20 mouse cellular contexts compared by ENCODE assay signal in the genomic region with DNA sequence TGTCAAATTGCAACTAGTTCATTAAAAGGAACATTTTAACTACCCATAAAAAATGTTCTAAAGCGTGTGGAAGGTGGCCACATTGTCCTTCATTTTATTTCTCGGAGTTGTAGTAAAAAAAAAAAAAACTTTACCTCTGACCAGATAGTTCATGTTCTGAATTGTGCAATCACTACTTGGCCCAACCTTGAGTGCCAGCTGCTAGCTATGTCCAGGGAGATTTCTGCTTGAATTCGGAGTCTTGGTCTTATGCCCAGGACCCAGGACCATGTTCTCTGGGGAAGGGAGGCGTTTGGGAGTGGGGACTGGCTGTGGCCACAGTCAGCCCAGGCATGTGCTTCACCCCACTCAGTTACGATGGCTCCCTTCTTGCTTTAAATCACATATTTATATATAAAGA. TPM values are rescaled to one million over a fixed set of nuclear protein-coding genes. Genes with fewer than 3 reads are reported as not detected.
DNase-seq lines count a peak whose midpoint lies in the region; TF ChIP-seq lines count a peak whose summit lies in the region.
"Had no signal": no experiment of that assay in that cellular context is flagged by ENCODE, and none has a peak within 500 bp of the region (broad histone marks: within the 10 kb centered on the region; RNA-seq: fewer than 3 reads in every experiment).

No protein-coding gene starts in this region.

- peak; percentile 55 for DNase-seq in adrenal gland, adult 2 months
- no peak for DNase-seq in adrenal gland, postnatal 25 days
- peak; percentile 20 to 45 for DNase-seq in kidney, postnatal 36 days
- DNase-seq in kidney, postnatal 4 days = no peak
- no peak for DNase-seq in ES-E14 (ENCODE audit: low read depth, low spot score)
- no peak for DNase-seq in Muller cell, postnatal 12 days (ENCODE audit: inconsistent ontology term)
- DNase-seq: B cell, adult 2 months; cerebellum, adult 18-20 months; layer of hippocampus, postnatal 36 days; lung, adult 18-20 months; lung, postnatal 36 days; right cerebral cortex, postnatal 25 days had no signal

- no peak overlapping the region for H3K4me2 ChIP-seq in myocyte (ENCODE audit: low read depth)
- H3K4me2 ChIP-seq: heart, embryonic 13.5 days; hindbrain, embryonic 13.5 days; kidney, embryonic 15.5 days; liver, embryonic 11.5 days; stomach, embryonic 15.5 days had no signal

- no peak overlapping the region for H3ac ChIP-seq in myocyte (ENCODE audit: control insufficient read depth, insufficient read length)

- H3K27ac ChIP-seq in ES-E14 (ENCODE audit: insufficient read depth, low read depth, low read length, poor library complexity, severe bottlenecking) = no peak overlapping the region
- H3K27ac ChIP-seq: heart, embryonic 13.5 days; hindbrain, embryonic 13.5 days; kidney, embryonic 15.5 days; layer of hippocampus, adult 2 months; stomach, embryonic 15.5 days had no signal

- peaks cover 8 to 11% of the 10 kb centered on the region in 2 experiments for H3K4me1 ChIP-seq in ES-E14 (ENCODE audit: control insufficient read depth in 2 of 2, insufficient read depth in 2 of 2, low read length in 2 of 2, poor library complexity in 1 of 2)
- H3K4me1 ChIP-seq: hindbrain, embryonic 13.5 days had no signal

- H3K9me3 ChIP-seq in ES-E14 (ENCODE audit: control insufficient read depth, insufficient read depth, low read depth, low read length) = no peaks in the 10 kb centered on the region
- H3K9me3 ChIP-seq: heart, embryonic 13.5 days; hindbrain, embryonic 13.5 days; kidney, embryonic 15.5 days; stomach, embryonic 15.5 days had no signal

- H3K27me3 ChIP-seq in myocyte (ENCODE audit: control insufficient read depth, insufficient read depth, insufficient read length) = no peaks in the 10 kb centered on the region
- H3K27me3 ChIP-seq: heart, embryonic 13.5 days; hindbrain, embryonic 13.5 days; kidney, embryonic 15.5 days; Patski; stomach, embryonic 15.5 days had no signal

- no peak for TF ChIP-seq POLR2A in myocyte (IDR thresholded peaks at IDR 0.05; ENCODE audit: insufficient read length, low read depth)

- H3K4me3 ChIP-seq in ES-E14 (ENCODE audit: insufficient read depth in 1 of 2, low read depth in 1 of 2, low read length in 2 of 2, poor library complexity in 1 of 2, severe bottlenecking in 1 of 2) (no peak overlapping the region), myocyte (no peak overlapping the region)
- H3K4me3 ChIP-seq: heart, embryonic 13.5 days; hindbrain, embryonic 13.5 days; kidney, embryonic 15.5 days; layer of hippocampus, adult 2 months; stomach, embryonic 15.5 days had no signal

- H3K36me3 ChIP-seq in ES-E14 (ENCODE audit: control insufficient read depth, insufficient read depth, low read length, poor library complexity, severe bottlenecking) (no peaks in the 10 kb centered on the region), myocyte (ENCODE audit: control insufficient read depth, insufficient read depth) (no peaks in the 10 kb centered on the region)
- H3K36me3 ChIP-seq: heart, embryonic 13.5 days; hindbrain, embryonic 13.5 days; kidney, embryonic 15.5 days; stomach, embryonic 15.5 days had no signal

- no peak overlapping the region for H3K9ac ChIP-seq in ES-E14 (ENCODE audit: insufficient read depth, low read depth, low read length, poor library complexity, severe bottlenecking)
- H3K9ac ChIP-seq: heart, embryonic 13.5 days; hindbrain, embryonic 13.5 days; kidney, embryonic 15.5 days; stomach, embryonic 15.5 days had no signal

- in situ Hi-C loops in ES-E14 (cut with MboI; ENCODE audit: low sequenced_read_pairs in 2 of 2, unreplicated experiment in 2 of 2) = no loop called here

- no peaks in the 10 kb centered on the region for H3K79me2 ChIP-seq in myocyte (ENCODE audit: control insufficient read depth, insufficient read depth)

TF ChIP-seq in ES-E14, 5 proteins besides CTCF, POLR2A, EP300 and RAD21:
- TF ChIP-seq ZC3H11A (IDR thresholded peaks at IDR 0.05; ENCODE audit: borderline replicate concordance, low read depth, low read length) (no peak), CHD2 (IDR thresholded peaks at IDR 0.05; ENCODE audit: low read depth, low read length) (no peak), HCFC1 (IDR thresholded peaks at IDR 0.05; ENCODE audit: borderline replicate concordance, insufficient read depth, low read length) (no peak), MAFK (IDR thresholded peaks at IDR 0.05; ENCODE audit: insufficient read depth, low read depth, low read length) (no peak), ZNF384 (IDR thresholded peaks at IDR 0.05; ENCODE audit: low read depth, low read length) (peak; percentile 26; the same call in 1 of the 2 replicates)

TF ChIP-seq in myocyte, 11 proteins besides CTCF, POLR2A, EP300 and RAD21:
- no peak for TF ChIP-seq USF1 (IDR thresholded peaks at IDR 0.05; ENCODE audit: low read depth)
- no peak for TF ChIP-seq TCF3 (IDR thresholded peaks at IDR 0.05; ENCODE audit: insufficient read length, low read depth)
- no peak for TF ChIP-seq REST (IDR thresholded peaks at IDR 0.05; ENCODE audit: insufficient read depth, insufficient read length)
- TF ChIP-seq MAX (IDR thresholded peaks at IDR 0.05; ENCODE audit: low read depth) = no peak
- no peak for TF ChIP-seq SRF (IDR thresholded peaks at IDR 0.05; ENCODE audit: control insufficient read depth, insufficient read length, low read depth)
- peak; percentile 90 for TF ChIP-seq CEBPB (IDR thresholded peaks at IDR 0.05; ENCODE audit: insufficient read depth, poor library complexity, severe bottlenecking)
- no peak for TF ChIP-seq TCF12 (IDR thresholded peaks at IDR 0.05; ENCODE audit: insufficient read depth, poor library complexity, severe bottlenecking)
- no peak for TF ChIP-seq POLR2AphosphoS2 (IDR thresholded peaks at IDR 0.05; ENCODE audit: insufficient read length, low read depth)
- peak in 1 of 3 experiments; percentile 30 for TF ChIP-seq MYOD1 (IDR thresholded peaks at IDR 0.05; ENCODE audit: control insufficient read depth in 1 of 3, insufficient read length in 2 of 3, low read depth in 2 of 3)
- TF ChIP-seq MYOG (IDR thresholded peaks at IDR 0.05; ENCODE audit: control insufficient read depth in 1 of 3, insufficient read depth in 1 of 3, insufficient read length in 2 of 3, low read depth in 2 of 3) = peak in 1 of 3 experiments; percentile 44
- TF ChIP-seq E2F4 (IDR thresholded peaks at IDR 0.05; ENCODE audit: insufficient read depth) = no peak

RNA-seq across cellular contexts. Expression of a gene that starts 54.9 kb away (rescaled TPM):
- 100 to 1,000 TPM; 171 to 203 TPM for total RNA-seq in adrenal gland, adult 2 months (2021)
- 90.2 and 106 TPM in 2 replicates for polyA plus RNA-seq in adrenal gland, adult 2 months (2012; rRNA removed)
- total RNA-seq in adrenal gland, postnatal 25 days (2021) = 192 and 215 TPM in 2 replicates
- total RNA-seq in ES-E14 (2012; rRNA removed) = 131 and 132 TPM in 2 replicates
- 102 TPM for polyA plus RNA-seq in myocyte (2012; fragmentation: generic; extraction: Trizol)

RNA-seq across cellular contexts. Expression of a gene that starts 59.3 kb away (rescaled TPM):
- total RNA-seq in adrenal gland, adult 2 months (2021) = 100 to 1,000 TPM in 1 of 2 experiments, 10 to 100 TPM in 1; 63.7 to 101 TPM
- 76.4 and 110 TPM in 2 replicates for polyA plus RNA-seq in adrenal gland, adult 2 months (2012; rRNA removed)
- total RNA-seq in adrenal gland, postnatal 25 days (2021) = 63.1 and 68.2 TPM in 2 replicates
- total RNA-seq in ES-E14 (2012; rRNA removed) = 152 and 198 TPM in 2 replicates
- polyA plus RNA-seq in myocyte (2012; fragmentation: generic; extraction: Trizol) = 221 TPM

Comparison
In these comparisons a context has a peak if more than half of its experiments do, and no peak if none do; other contexts are left out.
1. DNase-seq: peak in adrenal gland, adult 2 months (single experiment) and kidney, postnatal 36 days (2 of 2); none in adrenal gland, postnatal 25 days (single experiment), kidney, postnatal 4 days (0 of 2), ES-E14 (single experiment) and Muller cell, postnatal 12 days (single experiment).